Mouse (Mus musculus) hindbrain, embryonic 16.5 days (tissue): ENCODE data around the gene Tom1l2. TPM values are rescaled to one million over a fixed set of nuclear protein-coding genes. Genes with fewer than 3 reads are reported as not detected.

ENCODE experiments used
- ATAC-seq: fragments of 200-750 bp; cut with Nextera tagmentation; 2 replicates; pipeline ENCODE4 v1.8.0; 2017; ENCODE audit warnings: moderate TSS enrichment, moderate library complexity
- H3K27ac ChIP-seq: fragments of 300-500 bp; sonication (generic); 2 replicates; pipeline ENCODE4 v1.5.1; 2014; ENCODE audit warnings: low read depth, mild to moderate bottlenecking, control low read depth, low read length, moderate library complexity
- H3K27me3 ChIP-seq: fragments of 300-500 bp; sonication (generic); replicated peaks from 2 replicates; pipeline ENCODE4 v1.6.1; 2014; ENCODE audit warnings: low read length; ENCODE audit not compliant: control insufficient read depth, insufficient read depth
- H3K36me3 ChIP-seq: fragments of 300-500 bp; sonication (generic); 2 replicates; pipeline ENCODE4 v1.6.1; 2014; ENCODE audit warnings: mild to moderate bottlenecking, low read length, moderate library complexity, mixed read lengths; ENCODE audit not compliant: control insufficient read depth, insufficient read depth
- H3K4me1 ChIP-seq: fragments of 300-500 bp; sonication (generic); 2 replicates; pipeline ENCODE4 v1.6.1; 2014; ENCODE audit warnings: low read depth, low read length; ENCODE audit not compliant: control insufficient read depth, insufficient read depth
- H3K4me2 ChIP-seq: fragments of 300-500 bp; sonication (generic); 2 replicates; pipeline ENCODE4 v1.6.1; 2014; ENCODE audit warnings: mild to moderate bottlenecking, low read length, control low read depth, moderate library complexity
- H3K4me3 ChIP-seq: fragments of 300-500 bp; sonication (generic); 2 replicates; pipeline ENCODE4 v1.5.1; 2014; ENCODE audit warnings: mild to moderate bottlenecking, low read length, control low read depth, moderate library complexity
- H3K9ac ChIP-seq: fragments of 300-500 bp; sonication (generic); 2 replicates; pipeline ENCODE4 v1.6.1; 2014; ENCODE audit warnings: low read depth, mild to moderate bottlenecking, control low read depth, low read length, moderate library complexity
- H3K9me3 ChIP-seq: fragments of 300-500 bp; sonication (generic); 2 replicates; pipeline ENCODE4 v1.6.1; 2014; ENCODE audit warnings: mild to moderate bottlenecking, low read length, moderate library complexity; ENCODE audit not compliant: control insufficient read depth
- WGBS: fragments of 180-500 bp; shearing (Covaris S2); extraction: QIAGEN DNeasy Blood & Tissue Kit; methylation state at CpG from one replicate; pipeline ENCODE4 v1.1.7; 2014; 5-methylcytosine and 5-hydroxymethylcytosine counted together
- polyA plus RNA-seq: library from polyadenylated mRNA; unstranded; fragments of >200 nt; fragmentation: Nextera tagmentation; extraction: Ambion mirVana; gene quantifications from 2 replicates; pipeline ENCODE4 v1.2.1, GENCODE M21; 2015

Tom1l2 gene
- polyA plus RNA-seq, 1 experiment from 2014 or later: 69.2 TPM

GRCm38 (mm10) chr11:60192534-60192933 lies 160.2 kb downstream of the Tom1l2 start:
- no peak overlapping the region for H3K9ac ChIP-seq
- WGBS: 73% methylated on average over 6 of the region's 6 CpGs
- ATAC-seq: no peak
- H3K9me3 ChIP-seq: no peaks in the 10 kb centered on the region
- H3K4me3 ChIP-seq: no peak overlapping the region
- 0 out of 2 replicates have a peak overlapping the region, but pooled peaks have one; percentile 44 for H3K27ac ChIP-seq
- no peaks in the 10 kb centered on the region for H3K27me3 ChIP-seq
- no peak overlapping the region for H3K4me2 ChIP-seq
- peaks cover 62% of the 10 kb centered on the region for H3K36me3 ChIP-seq
- H3K4me1 ChIP-seq: no peaks in the 10 kb centered on the region

- no peak overlapping the region for H3K4me2 ChIP-seq
- H3K4me3 ChIP-seq: no peak overlapping the region
- no peaks in the 10 kb centered on the region for H3K9me3 ChIP-seq
- WGBS: 92% methylated on average over 17 of the region's 17 CpGs
- no peak for ATAC-seq
- no peak overlapping the region for H3K9ac ChIP-seq
- no peak overlapping the region for H3K27ac ChIP-seq
- H3K4me1 ChIP-seq: peaks cover 13% of the 10 kb centered on the region
- H3K27me3 ChIP-seq: no peaks in the 10 kb centered on the region
- H3K36me3 ChIP-seq: peaks cover 54% of the 10 kb centered on the region
Observed at GRCm38 (mm10) chr11:60190055-60190641, 162.6 kb downstream of the Tom1l2 start.

GRCm38 (mm10) chr11:60189501-60190040 lies 163.1 kb downstream of the Tom1l2 start:
- ATAC-seq: no peak
- H3K4me3 ChIP-seq: no peak overlapping the region
- H3K9me3 ChIP-seq: no peaks in the 10 kb centered on the region
- no peaks in the 10 kb centered on the region for H3K27me3 ChIP-seq
- no peak overlapping the region for H3K9ac ChIP-seq
- peaks cover 19% of the 10 kb centered on the region for H3K4me1 ChIP-seq
- peaks cover 48% of the 10 kb centered on the region for H3K36me3 ChIP-seq
- 79% methylated on average over 21 of the region's 21 CpGs for WGBS
- no peak overlapping the region for H3K27ac ChIP-seq
- no peak overlapping the region for H3K4me2 ChIP-seq

GRCm38 (mm10) chr11:60188275-60188853 lies 164.3 kb downstream of the Tom1l2 start:
- peaks cover 38% of the 10 kb centered on the region for H3K36me3 ChIP-seq

GRCm38 (mm10) chr11:60187070-60187469 lies 165.6 kb downstream of the Tom1l2 start:
- H3K36me3 ChIP-seq: peaks cover 36% of the 10 kb centered on the region
- no peak overlapping the region for H3K4me2 ChIP-seq
- no peaks in the 10 kb centered on the region for H3K9me3 ChIP-seq
- H3K27ac ChIP-seq: no peak overlapping the region; the same call in 1 of the 2 replicates
- H3K4me1 ChIP-seq: peaks cover 44% of the 10 kb centered on the region
- H3K4me3 ChIP-seq: no peak overlapping the region
- no peaks in the 10 kb centered on the region for H3K27me3 ChIP-seq
- H3K9ac ChIP-seq: no peak overlapping the region
- WGBS: 85% methylated on average over 11 of the region's 11 CpGs
- ATAC-seq: no peak

More at GRCm38 (mm10) chr11:60188275-60188853, 164.3 kb downstream of the Tom1l2 start:
- no peak overlapping the region for H3K4me2 ChIP-seq
- no peak for ATAC-seq
- peaks cover 31% of the 10 kb centered on the region for H3K4me1 ChIP-seq
- 88% methylated on average over 25 of the region's 25 CpGs for WGBS
- no peaks in the 10 kb centered on the region for H3K27me3 ChIP-seq
- H3K4me3 ChIP-seq: no peak overlapping the region
- H3K9me3 ChIP-seq: no peaks in the 10 kb centered on the region
- no peak overlapping the region for H3K9ac ChIP-seq
- H3K27ac ChIP-seq: no peak overlapping the region

GRCm38 (mm10) chr11:60185396-60186231 lies 167.1 kb downstream of the Tom1l2 start:
- peak overlapping the region; percentile 80 for H3K27ac ChIP-seq
- H3K36me3 ChIP-seq: peaks cover 26% of the 10 kb centered on the region
- H3K9ac ChIP-seq: peak overlapping the region; percentile 8
- 60% methylated on average over 19 of the region's 20 CpGs for WGBS
- peak; percentile 38; the same call in 1 of the 2 replicates for ATAC-seq
- H3K4me2 ChIP-seq: peak overlapping the region; percentile 7; the same call in 1 of the 2 replicates
- no peaks in the 10 kb centered on the region for H3K9me3 ChIP-seq
- no peak overlapping the region for H3K4me3 ChIP-seq
- H3K4me1 ChIP-seq: peaks cover 54% of the 10 kb centered on the region
- H3K27me3 ChIP-seq: no peaks in the 10 kb centered on the region

GRCm38 (mm10) chr11:60184346-60185325 lies 168.1 kb downstream of the Tom1l2 start:
- Histone ChIP-seq H3K36me3 (peaks cover 20% of the 10 kb centered on the region), H3K4me2 (peak overlapping the region; percentile 7; the same call in 1 of the 2 replicates), H3K9me3 (no peaks in the 10 kb centered on the region), H3K27ac (peak overlapping the region; percentile 80), H3K4me3 (no peak overlapping the region), H3K27me3 (no peaks in the 10 kb centered on the region), H3K4me1 (peaks cover 59% of the 10 kb centered on the region), H3K9ac (peak overlapping the region; percentile 45)
- peak; percentile 11; the same call in 1 of the 2 replicates for ATAC-seq
- 28% methylated on average over 22 of the region's 22 CpGs for WGBS

GRCm38 (mm10) chr11:60182741-60183140 lies 170.0 kb downstream of the Tom1l2 start:
- no peak for ATAC-seq

More at GRCm38 (mm10) chr11:60182741-60183140, 170.0 kb downstream of the Tom1l2 start:
- no peaks in the 10 kb centered on the region for H3K9me3 ChIP-seq
- peak overlapping the region; percentile 80 for H3K27ac ChIP-seq
- H3K27me3 ChIP-seq: no peaks in the 10 kb centered on the region
- WGBS: 19% methylated on average over 2 of the region's 2 CpGs
- H3K36me3 ChIP-seq: peaks cover 2% of the 10 kb centered on the region; the same call in 1 of the 2 replicates
- H3K4me3 ChIP-seq: no peak overlapping the region
- peaks cover 74% of the 10 kb centered on the region for H3K4me1 ChIP-seq
- H3K9ac ChIP-seq: peak overlapping the region; percentile 42
- H3K4me2 ChIP-seq: peak overlapping the region; percentile 13; the same call in 1 of the 2 replicates
